Mouse (Mus musculus) kidney, postnatal 14 days (tissue): Measurements from ENCODE around the gene Pcbd2.

Experiments
- DNase-seq: peaks from one replicate; pipeline ENCODE4 v3.0.0; 2022; ENCODE audit warnings: mixed read lengths

The Pcbd2 gene

DNA sequence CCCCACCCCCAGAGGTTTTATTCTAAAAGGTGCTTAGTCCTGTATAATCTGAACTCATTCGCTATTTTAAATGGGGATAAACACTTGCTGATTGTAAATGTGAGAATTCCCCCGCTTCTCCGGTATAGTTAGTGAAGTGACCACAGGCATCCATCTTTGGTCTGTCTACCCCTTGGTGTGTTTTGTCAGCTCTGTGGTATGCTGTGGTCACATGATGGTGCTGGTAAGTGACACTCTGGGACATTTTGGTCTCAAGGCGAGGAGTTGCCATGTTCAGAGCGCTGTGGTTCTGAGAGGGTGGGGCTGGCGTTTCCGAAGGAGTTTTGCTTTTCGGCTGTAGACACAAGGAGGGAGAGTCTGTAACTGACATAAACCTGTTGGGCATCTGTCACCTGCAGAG lies 10.7 kb downstream of the Pcbd2 start:
- DNase-seq = no peak

GRCm38 (mm10) chr13:55742306-55742705 lies 15.1 kb downstream of the Pcbd2 start:
- no peak for DNase-seq

DNA sequence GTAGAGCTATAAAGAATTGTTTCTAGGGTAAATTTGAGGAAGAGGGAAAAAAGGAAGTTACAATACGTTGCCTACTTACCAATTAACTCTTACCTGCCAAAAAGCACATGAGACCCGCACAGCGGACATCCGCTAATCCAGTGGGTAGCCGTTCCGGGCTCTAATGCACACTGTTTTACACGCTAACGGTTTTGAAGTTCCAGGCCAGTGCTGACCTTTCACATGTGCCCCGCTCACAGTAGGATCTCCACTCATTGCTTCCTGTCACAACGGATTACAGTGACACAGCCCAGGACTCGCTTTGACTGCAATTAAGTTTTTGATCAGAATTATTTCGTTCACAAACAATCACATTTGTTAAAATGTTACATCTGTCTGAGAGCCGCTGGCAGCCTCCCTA lies 27.2 kb downstream of the Pcbd2 start:
- DNase-seq = no peak

DNA sequence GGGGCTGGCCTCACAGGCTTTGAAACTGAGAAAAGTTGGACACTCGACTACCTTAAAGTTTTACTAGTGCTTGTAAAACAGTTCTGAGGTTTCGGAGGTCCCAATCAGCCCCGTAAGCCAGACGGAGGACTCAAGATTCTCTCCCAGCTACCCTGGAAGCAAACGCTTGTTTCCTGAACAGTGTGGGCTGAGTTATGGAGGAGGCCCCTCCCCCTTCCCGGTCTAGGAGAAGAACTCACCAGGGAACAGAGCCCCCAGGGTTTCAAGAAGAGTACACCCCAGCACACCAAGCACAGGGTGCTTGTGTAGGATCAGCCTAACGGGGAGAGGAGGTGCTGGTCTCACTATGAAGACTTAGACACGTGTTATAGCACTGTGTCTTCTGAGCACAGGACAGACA lies 29.6 kb downstream of the Pcbd2 start:
- DNase-seq = peak; percentile 23

DNA sequence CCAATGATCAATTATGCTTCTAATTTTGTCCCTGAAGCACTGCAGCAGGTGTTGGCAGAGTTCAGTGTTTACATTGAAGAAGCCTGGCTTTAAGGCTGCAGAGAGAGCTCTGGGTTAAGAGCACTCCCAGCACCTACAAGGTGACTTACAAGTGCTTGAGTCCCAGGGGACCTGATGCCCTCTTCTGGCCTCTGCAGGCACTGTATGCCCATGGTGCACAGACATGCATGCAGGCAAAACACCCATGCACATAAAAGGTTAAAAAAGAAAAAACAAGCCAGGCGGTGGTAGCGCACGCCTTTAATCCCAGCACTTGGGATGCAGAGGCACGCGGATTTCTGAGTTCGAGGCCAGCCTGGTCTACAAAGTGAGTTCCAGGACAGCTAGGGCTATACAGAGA lies 30.5 kb downstream of the Pcbd2 start:
- peak; percentile 14 for DNase-seq

GRCm38 (mm10) chr13:55760576-55760975 lies 33.4 kb downstream of the Pcbd2 start:
- peak; percentile 17 for DNase-seq

- DNase-seq = no peak
Measured at GRCm38 (mm10) chr13:55761486-55761885, 34.3 kb downstream of the Pcbd2 start.

DNA sequence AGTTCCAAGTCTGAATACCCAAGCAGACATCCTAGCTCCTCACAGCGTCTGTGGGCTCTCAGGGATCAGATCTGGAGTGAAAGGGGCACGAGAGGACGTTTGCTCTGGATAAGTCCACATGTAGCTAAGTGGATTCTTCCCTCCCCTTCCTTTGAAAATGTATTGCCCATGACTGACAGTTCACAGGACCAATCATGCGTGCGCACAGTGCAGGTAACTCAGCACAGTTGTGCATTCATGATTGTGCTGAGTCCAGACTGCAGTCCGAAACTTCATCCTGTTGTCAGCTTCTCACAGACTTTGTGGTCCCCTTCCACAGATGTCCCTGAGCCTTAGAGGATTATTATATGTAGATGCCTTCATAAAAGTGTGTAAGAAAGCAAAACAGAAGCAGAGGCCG lies 47.2 kb downstream of the Pcbd2 start:
- DNase-seq = no peak

- DNase-seq = no peak
Measured at GRCm38 (mm10) chr13:55775056-55775455, 47.9 kb downstream of the Pcbd2 start.

DNA sequence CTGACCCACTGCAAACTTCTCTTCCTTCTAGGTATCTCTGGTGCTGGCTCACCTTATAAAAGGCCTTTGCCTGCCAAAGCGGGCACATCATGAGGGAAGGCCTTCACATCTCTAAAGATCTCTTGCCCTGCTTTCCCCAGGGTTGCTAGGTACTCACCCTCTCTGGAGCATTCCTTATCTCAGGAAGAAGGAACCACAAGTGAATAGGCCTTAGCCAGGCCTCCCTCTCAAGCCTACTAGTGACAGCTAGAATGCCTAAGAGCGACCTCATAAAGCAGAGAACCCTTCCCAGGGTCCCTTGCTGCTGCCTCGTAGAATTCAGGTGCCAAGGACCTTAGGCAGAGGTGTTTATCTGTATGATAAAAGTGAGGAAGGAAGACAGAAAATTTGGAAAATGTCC lies 57.1 kb downstream of the Pcbd2 start, which contains the start of gene Catsper3:
TSS of gene Catsper3 (plus strand) at position 301 of the 400 bp plus-strand sequence.
- no peak for DNase-seq

- peak; percentile 6 for DNase-seq
Measured at GRCm38 (mm10) chr13:55786120-55786519, 59.0 kb downstream of the Pcbd2 start.

- no peak for DNase-seq
Measured at GRCm38 (mm10) chr13:55801246-55801645, 74.1 kb downstream of the Pcbd2 start.

DNA sequence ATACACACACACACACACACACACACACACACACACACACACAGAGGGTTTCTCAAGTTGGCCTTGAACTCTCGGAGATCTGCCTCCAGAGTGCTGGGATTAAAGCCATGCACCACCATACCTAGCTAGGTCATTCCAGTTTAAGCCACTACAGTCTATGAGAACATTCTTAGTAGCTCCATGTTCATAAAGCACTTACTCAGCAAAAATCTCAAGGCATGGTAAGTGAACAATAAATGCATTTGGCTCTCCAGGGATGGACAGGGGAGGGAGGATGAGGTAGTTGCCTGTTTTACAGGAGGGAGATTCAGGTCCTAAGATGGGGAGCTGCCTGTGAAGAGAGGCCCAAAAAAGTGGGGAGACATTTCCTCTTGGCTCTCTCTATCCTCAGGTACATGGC lies 76.8 kb downstream of the Pcbd2 start:
- no peak for DNase-seq

DNA sequence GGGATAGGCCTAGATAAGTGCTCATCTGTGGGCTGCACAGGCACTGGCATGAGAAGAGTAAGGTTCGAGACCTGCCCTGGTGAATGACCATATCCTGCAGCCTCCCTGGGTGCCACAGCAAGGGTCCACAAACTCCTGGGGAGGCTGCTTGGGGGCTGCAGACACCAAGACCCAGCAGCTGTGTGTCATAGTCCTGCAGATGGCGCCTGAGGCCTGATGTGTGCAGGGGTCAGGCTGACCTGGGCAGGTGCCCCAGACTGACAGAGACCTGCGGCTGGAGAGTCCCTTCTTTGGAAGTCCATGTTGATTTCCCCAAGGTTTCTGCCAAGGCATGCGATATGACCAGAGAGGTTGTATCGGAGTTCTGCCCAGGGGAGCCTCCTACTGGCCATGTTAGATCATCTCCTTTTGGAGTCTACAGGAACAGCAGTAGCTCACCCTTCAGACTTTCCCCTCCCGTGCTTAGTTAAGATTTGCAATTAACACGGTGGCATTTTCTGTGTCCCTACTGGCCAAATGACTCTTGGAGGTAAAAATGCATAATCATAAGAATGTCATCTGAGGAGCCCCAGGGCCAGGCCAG lies 82.0 kb downstream of the Pcbd2 start:
- no peak for DNase-seq

DNA sequence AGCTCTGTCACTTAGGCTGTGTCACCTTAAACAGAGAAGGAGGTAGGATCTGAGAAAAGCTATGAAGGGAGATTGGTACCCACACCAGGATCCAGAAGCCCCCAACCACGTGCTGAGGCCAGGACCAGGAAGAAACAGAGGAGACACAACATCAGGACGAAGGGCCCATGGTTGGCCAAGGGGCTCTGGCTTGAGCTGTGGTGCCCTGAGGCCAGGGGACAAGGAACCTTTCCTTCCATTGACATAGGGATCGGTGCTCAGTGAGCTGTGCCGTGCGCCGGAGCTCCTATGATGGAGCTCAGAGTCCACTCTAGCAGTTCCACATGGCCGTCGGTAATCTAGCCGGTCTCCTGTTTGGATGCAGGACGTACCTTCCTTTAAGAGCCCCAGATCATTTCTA lies 82.5 kb downstream of the Pcbd2 start:
- DNase-seq = no peak

- DNase-seq = no peak
Measured at GRCm38 (mm10) chr13:55810947-55811346, 83.8 kb downstream of the Pcbd2 start.

- no peak for DNase-seq
Measured at GRCm38 (mm10) chr13:55813490-55814016, 86.4 kb downstream of the Pcbd2 start.

- DNase-seq = no peak
Measured at GRCm38 (mm10) chr13:55814834-55815233, 87.7 kb downstream of the Pcbd2 start.

- DNase-seq = no peak
Measured at GRCm38 (mm10) chr13:55822499-55822898, 95.3 kb downstream of the Pcbd2 start.

- no peak for DNase-seq
Measured at GRCm38 (mm10) chr13:55824151-55824945, 97.2 kb downstream of the Pcbd2 start.

DNA sequence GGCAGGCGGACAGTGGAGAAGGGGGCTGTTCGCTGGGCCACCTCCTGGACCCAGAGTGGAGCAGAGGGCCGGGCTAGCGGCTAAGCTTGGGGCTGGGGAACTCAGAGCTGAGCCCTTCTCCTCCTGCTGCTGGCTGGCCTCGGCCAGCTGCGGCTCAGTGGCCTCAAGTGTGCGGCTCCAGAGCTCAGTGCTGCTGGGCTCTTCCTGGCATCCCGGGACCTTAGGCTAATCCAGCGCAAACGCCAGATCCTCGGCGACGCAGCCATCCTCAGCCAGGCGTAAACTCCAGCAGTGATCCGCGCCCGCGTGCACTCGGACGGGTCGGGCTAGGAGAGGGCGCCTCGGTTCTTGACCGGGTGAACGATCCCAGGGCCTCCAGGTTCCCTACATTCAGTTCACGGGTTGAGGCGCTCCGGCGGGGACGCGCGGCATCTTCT lies 98.1 kb downstream of the Pcbd2 start:
- DNase-seq = no peak

DNA sequence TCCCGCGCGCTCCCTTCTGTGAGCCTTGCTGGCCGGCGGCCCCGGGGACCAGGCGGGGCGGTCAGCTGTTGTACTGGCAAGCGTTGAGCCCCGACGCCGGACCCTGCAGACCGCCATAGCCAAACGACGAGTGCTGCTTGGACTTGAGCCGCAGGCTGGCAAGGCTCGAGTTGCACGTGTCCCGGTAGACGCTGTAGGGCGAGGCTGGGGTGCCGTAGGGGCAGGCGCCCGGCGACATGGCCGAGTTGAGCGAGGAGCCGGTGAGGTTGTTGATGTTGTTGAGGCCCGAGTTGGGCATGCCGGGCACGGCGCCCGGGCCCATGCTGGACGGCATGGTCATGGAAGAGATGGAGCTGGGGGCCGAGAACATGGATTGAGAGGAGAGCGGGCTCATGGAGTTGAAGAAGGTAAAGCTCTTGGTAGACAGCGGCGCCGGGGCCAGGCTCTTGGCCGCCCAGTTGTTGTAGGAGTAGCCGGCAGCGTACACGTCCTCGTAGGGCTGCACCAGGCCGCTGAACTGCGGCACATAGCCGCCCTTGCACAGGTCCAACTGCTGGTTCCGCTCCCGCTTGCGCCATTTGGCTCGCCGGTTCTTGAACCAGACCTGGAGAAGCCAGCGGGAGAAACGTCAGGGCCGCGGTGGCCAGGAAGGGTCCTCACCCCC lies 99.0 kb downstream of the Pcbd2 start:
- no peak for DNase-seq
